Mouse (Mus musculus) thymus, postnatal 10 days (tissue): ENCODE data around the gene Chsy1.

ENCODE experiments used
- DNase-seq, 2 experiments: peaks; one replicate each; pipeline ENCODE4 v3.0.0; 2021; ENCODE audit warnings: low spot score in 2 of 2

Gene Chsy1

DNA sequence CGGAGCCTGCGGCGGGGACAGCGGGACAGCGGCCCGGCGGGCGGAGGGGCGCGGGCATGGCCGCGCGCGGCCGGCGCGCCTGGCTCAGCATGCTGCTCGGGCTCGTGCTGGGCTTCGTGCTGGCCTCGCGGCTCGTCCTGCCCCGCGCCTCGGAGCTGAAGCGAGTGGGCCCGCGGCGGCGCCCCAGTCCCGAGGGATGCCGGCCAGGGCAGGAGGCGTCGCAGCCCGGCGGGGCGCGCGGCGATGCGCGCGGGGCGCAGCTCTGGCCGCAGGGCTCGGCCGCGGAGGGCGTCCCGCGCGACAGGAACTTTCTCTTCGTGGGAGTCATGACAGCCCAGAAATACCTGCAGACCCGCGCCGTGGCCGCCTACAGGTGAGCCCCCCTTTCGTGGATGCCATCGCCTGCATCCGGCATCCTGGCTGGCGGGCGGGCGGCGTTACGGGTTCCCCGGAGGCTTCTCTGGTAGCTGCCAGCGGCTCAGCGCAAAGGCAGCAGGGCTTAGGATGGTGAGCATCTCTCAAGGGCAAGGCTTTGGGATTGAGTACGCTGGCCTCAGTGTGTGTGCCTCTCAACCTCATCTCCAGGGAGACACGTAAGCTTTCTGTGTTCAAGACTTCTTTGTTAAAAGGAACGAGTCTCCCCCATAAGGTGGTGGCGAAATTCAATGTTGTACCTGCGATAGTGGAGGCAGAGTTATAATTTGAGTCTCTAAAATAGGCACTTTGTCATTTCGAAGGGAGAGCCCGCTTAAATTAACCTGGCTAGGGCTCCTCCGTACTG lies 730 bp downstream of the Chsy1 start:
- peak; percentile 48 to 60 for DNase-seq

DNA sequence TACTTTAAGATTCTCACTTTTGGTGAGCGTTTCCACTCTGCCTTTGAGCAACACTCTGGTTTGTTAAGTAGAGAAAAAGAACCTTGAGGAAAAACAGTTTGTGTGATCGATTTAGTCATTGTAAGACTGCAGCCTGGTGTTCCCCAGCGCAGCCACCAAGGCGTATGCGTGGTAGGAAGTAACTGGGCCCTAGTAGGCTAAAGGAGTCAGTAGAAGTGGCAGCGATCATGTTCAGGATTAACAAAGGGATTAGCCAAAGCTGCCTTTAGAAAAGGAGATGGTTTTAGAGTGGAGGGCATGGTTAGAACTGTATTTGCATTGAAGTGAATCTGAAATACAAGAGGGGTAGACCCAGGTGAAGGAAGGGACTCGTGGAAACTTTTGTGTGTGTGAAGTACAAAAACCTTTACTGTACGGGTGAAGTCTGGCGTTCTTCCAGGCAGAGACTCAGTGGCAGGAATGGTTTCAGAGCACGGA lies 1.4 kb downstream of the Chsy1 start:
- DNase-seq = no peak

DNA sequence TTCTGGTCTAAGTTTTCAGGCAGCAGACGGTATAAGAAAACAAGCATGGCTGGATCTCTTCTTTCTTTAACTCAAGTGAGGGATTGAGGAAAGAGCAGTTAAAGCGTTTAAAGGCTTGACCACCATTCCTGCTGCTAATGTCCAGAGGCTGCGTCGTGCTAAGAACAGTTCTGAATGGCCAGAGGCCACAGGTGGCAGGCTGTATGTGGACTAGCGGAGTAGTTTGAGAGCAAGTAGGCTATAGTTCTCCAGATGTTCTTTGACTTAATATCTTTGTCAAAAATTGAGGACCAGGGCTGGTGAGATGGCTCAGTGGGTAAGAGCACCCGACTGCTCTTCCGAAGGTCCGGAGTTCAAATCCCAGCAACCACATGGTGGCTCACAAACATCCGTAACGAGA lies 1.9 kb downstream of the Chsy1 start:
- DNase-seq = no peak

DNA sequence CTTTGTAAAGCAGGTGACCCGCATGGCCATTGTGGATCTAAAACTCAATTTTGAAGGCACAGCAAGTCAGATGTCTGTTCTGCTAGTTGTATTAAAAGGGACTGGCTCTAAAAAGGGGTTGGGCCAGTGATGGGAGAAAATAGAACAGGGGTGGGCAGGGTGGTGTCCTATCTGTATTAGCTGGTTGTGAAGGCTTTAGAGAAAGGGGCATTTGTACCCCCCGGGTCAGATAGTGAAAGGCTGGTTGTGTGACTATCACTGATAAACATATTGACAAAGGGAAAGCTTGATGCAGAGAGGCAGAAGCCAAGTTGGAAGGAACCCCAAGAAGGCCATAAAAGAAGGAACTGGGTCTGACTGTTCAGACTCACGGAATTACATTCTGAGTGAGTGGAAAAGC lies 4.2 kb downstream of the Chsy1 start:
- DNase-seq = no peak

DNA sequence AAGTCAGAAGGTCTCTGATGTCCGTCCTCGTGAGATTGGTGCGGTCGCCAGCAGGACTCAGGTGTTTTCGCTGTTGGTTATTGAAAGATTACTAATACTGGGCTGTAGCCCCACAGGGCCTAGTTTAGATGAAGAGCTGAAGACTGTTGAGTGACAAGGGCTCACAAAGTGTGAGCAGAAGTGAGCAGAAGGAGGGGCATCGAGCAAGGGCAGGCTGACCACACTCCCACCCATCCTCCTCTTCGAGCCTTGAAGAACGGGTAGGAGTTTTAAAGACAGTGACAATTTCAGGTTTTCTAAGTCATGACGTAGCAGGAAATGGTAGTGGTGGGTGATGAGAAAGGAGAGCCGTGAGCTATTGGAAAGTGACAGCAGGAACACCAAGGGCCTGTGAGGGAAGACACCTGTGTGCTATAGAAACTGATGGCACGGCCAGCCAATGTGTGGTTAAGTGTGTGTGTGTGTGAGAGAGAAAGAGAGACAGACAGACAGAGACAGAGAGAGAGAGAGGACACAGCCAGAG lies 6.6 kb downstream of the Chsy1 start:
- no peak for DNase-seq

DNA sequence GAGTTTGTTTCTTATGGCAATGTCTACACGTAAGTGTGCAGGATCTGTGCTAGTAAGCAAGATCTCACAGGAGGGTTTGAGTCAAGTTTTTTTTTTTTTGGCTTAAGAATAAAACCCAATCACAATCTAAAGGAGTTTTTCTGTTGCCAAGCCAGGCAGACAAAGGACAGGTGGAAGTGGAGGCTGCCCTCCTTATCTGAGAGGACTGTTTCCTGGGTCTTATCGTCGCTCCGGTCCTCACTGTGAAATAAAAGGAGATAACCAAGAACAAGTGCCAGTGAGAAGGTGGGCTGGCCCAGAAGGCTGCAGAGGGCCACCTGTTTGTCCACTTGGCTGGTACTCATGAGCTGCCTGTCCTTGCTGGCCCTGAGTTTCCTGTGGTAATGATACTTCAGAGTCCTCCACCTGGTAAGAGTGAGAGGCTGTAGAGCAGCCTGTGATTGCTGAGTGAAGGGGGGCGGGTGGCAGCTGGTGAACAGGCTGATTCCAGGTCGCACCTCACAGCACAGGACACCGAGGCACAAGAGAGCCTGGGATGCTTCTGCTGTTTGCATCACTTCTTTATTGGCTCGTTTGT lies 7.7 kb downstream of the Chsy1 start:
- no peak for DNase-seq

DNA sequence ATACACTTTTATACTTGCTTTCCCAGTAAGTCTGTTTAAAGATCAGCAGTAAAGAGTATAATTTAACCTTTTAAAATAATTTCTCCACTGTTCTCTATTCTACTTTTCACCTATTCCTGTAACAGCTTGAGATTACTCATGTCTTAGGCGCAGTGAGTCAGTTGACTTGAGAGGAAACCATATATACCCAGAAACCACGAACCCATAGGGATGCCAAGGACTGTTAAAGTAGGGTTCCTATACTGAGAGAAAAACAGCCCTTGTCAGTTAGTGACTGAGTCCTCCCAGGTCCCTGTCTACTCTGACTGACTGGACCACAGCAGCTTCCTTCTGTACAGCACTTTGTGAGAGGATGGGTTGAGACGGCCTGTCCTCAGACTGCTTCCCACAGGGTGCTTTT lies 8.7 kb downstream of the Chsy1 start:
- no peak for DNase-seq

DNA sequence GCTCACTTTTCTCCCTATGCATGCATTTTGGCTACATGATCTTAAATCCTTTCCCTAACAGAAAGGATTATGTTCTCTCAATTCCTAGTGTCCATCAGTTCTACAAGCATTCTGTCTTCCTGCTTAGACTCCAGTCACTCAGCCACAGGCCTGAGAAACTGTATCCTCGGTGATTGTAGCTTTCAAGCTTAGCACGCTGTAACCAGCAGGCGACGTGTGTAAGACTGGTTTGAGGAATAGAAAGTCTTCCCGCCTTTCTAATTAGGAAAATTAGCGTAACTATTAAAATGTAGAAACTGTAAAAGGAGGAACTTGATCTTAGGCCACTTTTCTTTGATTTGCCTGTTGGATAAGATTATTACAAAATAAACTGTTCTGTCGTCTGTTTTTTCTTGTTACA lies 9.5 kb downstream of the Chsy1 start:
- no peak for DNase-seq

DNA sequence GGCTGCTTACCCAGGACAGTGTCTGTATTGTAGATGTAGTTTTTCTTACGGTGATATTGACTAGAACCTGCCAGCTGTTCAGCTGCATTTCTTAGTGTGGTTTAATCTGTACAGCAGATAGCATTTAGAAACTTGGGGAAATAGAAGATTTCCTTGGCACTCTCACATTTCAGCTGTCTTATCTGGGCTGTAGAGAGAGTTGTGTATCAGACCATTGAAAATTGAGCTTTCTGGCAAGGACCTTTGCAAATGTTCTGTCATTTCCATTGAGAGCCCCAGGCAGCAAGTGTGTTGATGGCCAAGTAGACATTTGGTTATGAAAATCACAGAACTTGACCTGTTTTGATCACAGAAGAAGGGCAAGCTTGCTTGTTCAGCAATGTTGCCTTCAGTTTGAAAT lies 10.8 kb downstream of the Chsy1 start:
- no peak for DNase-seq

DNA sequence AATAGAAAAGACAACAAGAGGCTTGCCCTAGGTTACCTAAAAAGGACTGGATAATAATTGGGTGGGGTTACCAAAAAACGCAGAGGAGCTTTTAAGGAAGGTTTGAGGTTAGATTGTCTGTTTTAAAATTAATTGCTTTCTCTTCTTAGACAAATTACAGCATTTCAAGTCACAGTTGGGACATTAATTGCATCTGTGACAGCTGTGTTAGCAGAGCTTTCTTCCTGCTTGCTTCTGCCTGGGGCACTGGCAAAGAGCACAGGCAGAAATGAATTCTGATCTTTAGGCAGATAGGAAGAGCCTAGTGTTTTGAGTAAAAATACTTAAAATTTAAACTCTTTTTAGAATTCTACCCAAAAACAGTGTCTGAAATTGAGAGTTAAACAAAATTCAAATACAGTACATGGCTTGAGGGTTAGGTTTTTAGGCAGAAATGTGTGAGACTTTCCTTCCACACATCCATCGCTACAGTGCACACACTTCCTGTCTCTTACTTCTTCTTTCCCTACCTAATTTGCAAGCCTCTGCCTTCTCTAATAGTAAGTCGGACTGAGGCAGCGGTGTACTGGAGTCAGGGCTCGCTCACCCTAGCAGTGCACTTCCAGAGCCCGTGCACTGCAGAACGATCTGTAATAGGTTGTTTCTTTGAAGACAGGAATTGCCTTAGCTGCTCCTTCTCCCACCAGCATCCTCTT lies 11.5 kb downstream of the Chsy1 start:
- no peak for DNase-seq

DNA sequence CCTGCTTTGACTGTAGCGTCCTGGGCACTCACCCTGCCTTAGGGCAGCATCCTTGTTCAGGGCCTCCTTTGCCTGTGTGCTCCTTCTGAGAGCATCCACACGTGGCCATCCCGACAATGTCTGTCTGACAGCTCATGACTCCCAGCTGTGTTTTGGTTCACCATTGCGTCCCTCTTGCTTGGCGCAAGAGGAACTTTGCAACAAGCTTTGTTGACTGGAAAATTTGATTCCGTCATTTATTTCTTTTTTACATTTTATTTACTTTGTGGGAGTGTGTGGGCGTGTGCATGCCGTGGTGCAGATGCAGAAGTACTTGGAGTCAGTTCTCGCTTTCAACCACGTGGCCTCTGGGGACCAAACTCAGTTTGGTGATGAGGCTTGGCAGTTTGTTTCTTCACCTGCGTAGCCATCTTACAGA lies 15.2 kb downstream of the Chsy1 start:
- no peak for DNase-seq

DNA sequence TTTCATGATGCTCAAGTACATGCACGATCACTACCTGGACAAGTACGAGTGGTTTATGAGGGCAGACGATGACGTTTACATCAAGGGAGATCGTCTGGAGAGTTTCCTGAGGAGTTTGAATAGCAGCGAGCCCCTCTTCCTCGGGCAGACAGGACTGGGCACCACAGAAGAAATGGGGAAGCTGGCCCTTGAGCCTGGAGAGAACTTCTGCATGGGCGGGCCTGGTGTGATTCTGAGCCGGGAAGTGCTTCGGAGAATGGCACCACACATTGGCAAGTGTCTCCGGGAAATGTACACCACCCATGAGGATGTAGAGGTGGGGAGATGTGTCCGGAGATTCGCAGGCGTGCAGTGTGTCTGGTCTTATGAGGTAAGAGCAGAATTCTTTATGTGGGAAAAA lies 16.1 kb downstream of the Chsy1 start:
- DNase-seq = no peak

DNA sequence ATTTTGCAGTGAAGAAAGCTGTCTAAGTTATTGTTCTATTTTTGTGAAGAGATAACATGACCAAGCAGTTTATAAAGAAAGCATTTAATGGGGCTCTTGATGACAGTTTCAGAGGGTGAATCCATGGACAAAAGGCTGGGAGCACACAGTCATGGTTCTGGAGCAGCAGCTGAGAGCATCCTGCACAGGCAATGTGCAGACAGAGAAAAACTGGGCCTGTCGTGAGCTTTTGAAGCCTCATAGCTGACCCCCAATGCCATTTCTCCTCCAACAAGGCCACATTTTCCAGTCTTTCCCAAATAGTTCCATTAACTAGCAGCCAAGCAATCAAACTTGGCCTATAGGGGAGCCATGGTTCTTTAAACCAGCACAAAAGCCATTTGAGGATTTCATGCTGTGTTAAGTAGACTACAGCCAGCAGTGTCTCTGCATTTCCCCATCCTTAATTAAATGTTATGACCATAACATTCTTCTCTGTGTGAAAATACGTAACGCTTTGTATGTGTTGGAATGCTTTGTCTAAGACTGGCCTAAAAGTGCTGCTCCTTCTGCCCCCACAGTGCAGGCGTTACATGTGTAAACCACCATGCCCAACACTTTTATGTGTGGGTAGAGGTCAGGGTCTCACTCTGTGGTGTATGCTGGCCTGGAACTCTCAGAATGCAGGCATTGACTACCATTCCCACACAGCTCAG lies 18.8 kb downstream of the Chsy1 start:
- no peak for DNase-seq

DNA sequence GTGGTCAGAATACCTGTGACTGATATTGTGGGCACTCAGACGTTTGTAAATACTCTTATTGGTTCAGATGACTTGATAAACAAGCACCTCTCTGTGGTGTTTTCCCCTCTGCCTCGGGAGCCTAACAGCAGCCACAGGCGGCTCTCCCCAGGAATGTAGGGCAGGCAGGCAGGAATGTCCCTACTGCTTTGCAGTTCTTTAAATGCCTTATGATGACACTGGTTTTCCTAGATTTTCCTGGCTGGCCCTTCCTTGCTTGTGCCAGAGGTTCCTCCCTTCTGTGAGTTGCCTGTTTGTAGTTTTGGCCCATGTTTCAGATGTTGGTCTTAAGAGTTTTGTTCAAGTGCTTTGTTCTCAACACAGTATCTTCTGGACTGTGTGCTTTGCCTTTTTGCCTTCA lies 19.5 kb downstream of the Chsy1 start:
- DNase-seq = no peak

DNA sequence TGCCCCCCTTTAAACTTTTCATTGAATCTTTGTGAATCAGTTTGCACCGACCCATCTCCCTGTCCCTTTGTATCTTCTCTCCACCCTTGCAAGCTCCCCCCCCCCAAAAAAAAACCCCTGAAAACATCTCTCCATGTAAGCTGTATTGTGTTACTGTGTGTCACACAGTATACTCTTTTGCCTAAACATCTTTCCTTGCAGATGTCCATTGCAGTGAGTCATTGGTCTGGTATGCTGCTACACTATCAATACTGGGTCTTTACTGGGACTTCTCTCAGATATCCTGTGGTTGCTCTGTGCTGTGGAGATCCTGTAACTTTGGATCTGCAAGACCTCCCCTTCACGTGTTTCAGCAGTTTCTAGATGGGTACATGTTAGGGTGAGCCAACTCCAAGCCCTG lies 21.0 kb downstream of the Chsy1 start:
- DNase-seq = no peak

DNA sequence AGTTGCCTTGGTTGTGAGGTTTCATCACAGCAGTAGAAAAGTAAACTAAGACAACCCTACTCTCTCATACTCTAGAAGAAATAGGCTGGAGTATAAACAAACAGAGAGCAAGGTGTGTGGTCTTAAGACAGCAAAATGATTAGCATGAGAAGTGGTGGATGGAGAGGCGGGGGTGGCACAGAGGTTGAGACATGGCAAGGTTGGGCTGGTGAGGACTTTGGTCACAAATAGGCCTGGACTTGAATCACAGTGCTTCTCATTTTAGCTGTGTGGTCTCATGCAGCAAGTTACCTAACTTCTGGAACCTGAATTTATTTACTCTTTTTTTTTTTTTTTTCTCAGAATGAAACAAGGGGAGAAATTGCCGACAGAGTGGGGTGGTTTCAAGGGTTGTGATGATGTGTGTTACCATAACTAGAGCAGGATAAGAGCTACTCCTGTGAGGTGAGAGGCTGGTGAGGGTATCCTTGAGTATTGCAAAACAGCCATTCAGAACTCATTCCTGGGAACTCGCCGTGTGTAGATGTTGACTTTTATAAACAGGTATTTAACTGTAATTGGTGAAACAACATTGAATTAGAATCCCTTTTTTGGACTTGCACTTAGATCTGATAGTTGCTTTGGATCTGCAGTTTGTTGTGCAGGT lies 22.6 kb downstream of the Chsy1 start:
- no peak for DNase-seq

DNA sequence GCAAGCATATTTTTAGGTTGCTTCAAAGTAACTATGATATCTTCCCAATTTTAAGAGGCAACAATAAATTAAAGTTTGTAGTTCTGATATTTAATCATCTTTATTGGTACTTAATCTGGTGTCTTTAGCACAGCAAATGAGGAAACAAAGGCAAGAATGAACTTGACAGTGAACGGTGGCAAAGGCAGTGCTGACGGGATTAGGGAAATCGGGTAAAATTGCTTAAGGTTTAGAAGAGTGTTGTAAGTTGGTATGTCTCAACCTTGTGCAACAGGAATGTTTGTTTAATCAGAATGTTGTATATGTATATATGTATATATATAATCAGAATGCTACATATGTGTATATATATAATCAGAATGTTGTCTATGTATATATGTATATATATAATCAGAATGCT lies 24.8 kb downstream of the Chsy1 start:
- no peak for DNase-seq

DNA sequence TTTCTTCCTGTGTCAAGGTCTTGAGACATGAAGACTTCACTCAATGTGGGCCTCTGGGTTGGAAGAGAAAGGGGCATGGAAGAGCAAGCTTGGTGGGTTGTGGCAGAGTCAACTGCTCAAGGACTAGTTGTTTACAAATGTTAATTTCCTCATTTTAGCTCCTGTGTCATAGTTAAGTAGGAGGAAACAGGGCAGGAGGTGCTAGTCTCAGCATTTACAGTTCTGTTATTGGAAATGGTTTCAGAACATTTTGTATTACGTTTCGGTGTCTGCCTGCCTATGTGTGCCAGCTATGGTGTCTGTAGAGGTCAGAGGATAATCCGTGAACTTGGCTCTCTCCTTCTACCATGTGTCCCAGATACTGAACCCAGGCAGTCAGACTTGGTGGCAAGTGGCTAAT lies 26.3 kb downstream of the Chsy1 start:
- DNase-seq = no peak

DNA sequence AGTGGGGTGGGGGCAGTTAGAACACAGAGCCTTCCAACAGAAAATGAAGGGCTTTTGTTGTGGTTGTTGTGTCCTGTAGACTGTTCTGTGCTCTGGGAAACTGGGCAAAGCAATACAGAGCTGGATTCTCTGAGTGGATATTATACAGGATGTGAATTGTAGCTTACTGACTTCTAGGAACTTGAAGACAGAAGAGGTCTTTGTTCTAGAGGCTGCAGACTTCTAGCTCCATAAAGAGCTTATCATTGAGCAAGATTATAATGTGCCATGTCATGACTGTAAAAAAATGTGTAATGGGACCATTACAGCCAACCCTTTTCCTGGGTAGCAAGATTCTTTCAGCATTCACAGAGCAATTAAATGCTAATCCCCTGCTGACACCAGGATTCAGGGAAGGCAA lies 26.9 kb downstream of the Chsy1 start:
- no peak for DNase-seq

DNA sequence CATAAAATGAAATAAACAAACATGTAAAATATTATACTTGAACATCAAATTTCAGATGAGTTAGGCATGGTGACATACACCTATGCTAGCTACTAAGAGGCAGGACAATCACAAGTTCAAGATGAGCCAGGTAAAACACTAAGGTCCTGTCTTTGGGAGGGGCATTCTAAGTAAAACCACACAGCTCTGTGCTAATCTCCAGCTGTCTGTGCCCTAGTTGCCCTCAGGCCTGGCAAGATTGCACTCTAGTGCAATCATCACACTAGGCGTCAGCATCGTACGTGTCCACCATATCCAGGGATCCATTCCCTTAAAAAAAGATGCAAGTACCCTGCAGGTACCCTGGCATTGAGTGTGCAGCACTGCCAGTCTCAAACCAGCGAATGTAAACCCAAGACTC lies 28.0 kb downstream of the Chsy1 start:
- no peak for DNase-seq

DNA sequence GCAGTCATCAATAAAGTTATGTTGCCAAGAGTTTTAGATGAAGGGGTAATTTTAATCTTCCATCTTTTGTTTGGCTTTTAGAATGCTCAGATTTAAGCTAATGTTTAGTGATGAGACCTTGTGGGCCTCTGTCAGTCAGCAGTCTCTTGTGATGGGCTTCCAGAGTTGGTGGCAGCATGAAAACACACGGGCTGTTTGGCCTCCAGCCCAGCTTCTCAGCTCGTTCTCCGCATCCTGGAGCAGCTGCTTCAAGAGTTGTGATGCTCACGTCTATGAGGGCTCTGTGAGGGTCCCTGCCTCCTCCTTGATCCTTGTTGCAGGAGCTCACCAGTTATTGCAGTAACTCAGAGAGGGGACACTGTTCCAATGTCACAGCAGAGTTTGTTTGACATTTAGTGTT lies 29.0 kb downstream of the Chsy1 start:
- DNase-seq = no peak

DNA sequence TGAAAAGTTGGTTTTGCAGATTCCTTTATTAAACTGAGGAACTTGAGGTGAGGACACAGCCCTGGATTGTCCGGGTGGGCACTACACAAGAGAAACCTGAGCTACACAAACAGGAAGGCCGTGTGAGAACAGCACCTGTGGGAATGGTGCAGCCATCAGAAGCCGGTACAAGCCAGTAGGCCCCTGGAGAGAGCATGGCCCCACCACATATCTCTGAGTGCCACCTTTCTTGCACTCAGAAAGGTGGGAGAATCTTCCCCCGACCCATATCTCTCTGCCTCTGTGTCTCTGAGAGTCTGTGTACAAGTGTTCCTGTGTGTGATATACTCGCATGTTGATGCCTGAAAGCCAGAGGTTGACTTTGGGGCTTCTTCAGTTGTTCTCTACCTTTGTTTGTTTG lies 29.6 kb downstream of the Chsy1 start:
- no peak for DNase-seq
